Mouse (Mus musculus) MEL (cell line): ENCODE measurements around the gene Tmem212.

ENCODE experiments used
- BHLHE40 ChIP-seq: IDR thresholded peaks from 2 replicates; pipeline ENCODE4 v1.6.1; 2012; ENCODE audit warnings: low read depth, mild to moderate bottlenecking, inconsistent platforms, low read length, improper control_type of control experiment, borderline replicate concordance
- CHD2 ChIP-seq: IDR thresholded peaks from 2 replicates; pipeline ENCODE4 v1.6.1; 2011; ENCODE audit warnings: low read length, improper control_type of control experiment
- CTCF ChIP-seq, 3 experiments: IDR thresholded peaks in 2 of 3; conservative IDR thresholded peaks in 1 of 3; 2 replicates each; pipeline ENCODE4 v1.5.1; 2011 to 2012; ENCODE audit warnings: low read length in 3 of 3, low read depth in 2 of 3, mild to moderate bottlenecking in 2 of 3, improper control_type of control experiment in 1 of 3, inconsistent platforms in 1 of 3, mixed read lengths in 1 of 3, moderate library complexity in 1 of 3; ENCODE audit not compliant: control insufficient read depth in 1 of 3, insufficient read depth in 1 of 3, poor library complexity in 1 of 3, severe bottlenecking in 1 of 3
- E2F4 ChIP-seq: IDR thresholded peaks from 2 replicates; pipeline ENCODE4 v1.6.1; 2011; ENCODE audit warnings: low read depth, low read length, improper control_type of control experiment, borderline replicate concordance
- EP300 ChIP-seq, 2 experiments: IDR thresholded peaks; 2 replicates each; pipeline ENCODE4 v1.6.1; 2011; ENCODE audit warnings: improper control_type of control experiment in 2 of 2, low read length in 2 of 2, low read depth in 1 of 2, mild to moderate bottlenecking in 1 of 2
- ETS1 ChIP-seq: IDR thresholded peaks from 2 replicates; pipeline ENCODE4 v1.6.1; 2012; ENCODE audit warnings: low read depth, mild to moderate bottlenecking, inconsistent platforms, low read length, improper control_type of control experiment, moderate library complexity
- HCFC1 ChIP-seq: IDR thresholded peaks from 2 replicates; pipeline ENCODE4 v1.6.1; 2012; ENCODE audit warnings: low read depth, mild to moderate bottlenecking, inconsistent platforms, low read length, improper control_type of control experiment, moderate library complexity
- KAT2A ChIP-seq: conservative IDR thresholded peaks from 2 replicates; pipeline ENCODE4 v1.6.1; 2012; ENCODE audit warnings: low read depth, low read length, improper control_type of control experiment, inconsistent platforms
- MYC ChIP-seq: IDR thresholded peaks from 2 replicates; pipeline ENCODE4 v1.6.1; 2011; ENCODE audit warnings: low read depth, mild to moderate bottlenecking, low read length, improper control_type of control experiment, moderate library complexity
- POLR2A ChIP-seq, 2 experiments: IDR thresholded peaks; 2 replicates each; pipeline ENCODE4 v1.6.1; 2011 to 2012; ENCODE audit warnings: low read length in 2 of 2, mild to moderate bottlenecking in 2 of 2, control low read depth in 1 of 2, improper control_type of control experiment in 1 of 2, low read depth in 1 of 2, moderate library complexity in 1 of 2; ENCODE audit not compliant: control insufficient read depth in 1 of 2, insufficient read depth in 1 of 2, poor library complexity in 1 of 2
- RCOR1 ChIP-seq: IDR thresholded peaks from 2 replicates; pipeline ENCODE4 v1.6.1; 2012; ENCODE audit warnings: low read depth, mild to moderate bottlenecking, inconsistent platforms, low read length, improper control_type of control experiment
- TAL1 ChIP-seq: IDR thresholded peaks from 2 replicates; pipeline ENCODE4 v1.6.1; 2012; ENCODE audit warnings: mild to moderate bottlenecking, inconsistent platforms, low read length, moderate library complexity, mixed read lengths
- ZKSCAN1 ChIP-seq: IDR thresholded peaks from 2 replicates; pipeline ENCODE4 v1.6.1; 2012; ENCODE audit warnings: low read depth, mild to moderate bottlenecking, inconsistent platforms, low read length, improper control_type of control experiment, moderate library complexity

DNA sequence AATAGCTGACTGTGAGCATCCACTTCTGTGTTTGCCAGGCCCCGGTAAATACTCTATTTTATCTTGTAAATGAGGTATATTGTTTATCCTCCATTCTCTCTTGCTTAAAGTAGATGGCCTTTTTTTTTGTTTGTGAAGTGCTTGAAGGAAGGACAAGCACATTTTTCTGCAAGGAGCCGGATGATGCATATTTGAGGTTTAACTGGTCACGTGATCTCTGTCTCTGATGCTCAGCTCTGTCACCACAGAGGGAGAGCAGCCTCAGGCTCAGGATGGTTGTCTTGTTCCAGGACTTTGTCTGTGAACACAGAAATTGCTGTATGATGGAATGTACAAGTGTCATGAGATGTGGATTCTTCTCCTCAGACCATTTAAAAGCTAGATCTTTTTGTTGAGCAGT lies 28.4 kb downstream of the Tmem212 start:
- TF ChIP-seq BHLHE40 = no peak
- no peak for TF ChIP-seq CTCF (IDR thresholded peaks at IDR 0.05 in 2 of 3, conservative IDR thresholded peaks at IDR 0.05 in 1 of 3; ENCODE audit: control insufficient read depth in 1 of 3, insufficient read depth in 1 of 3, low read depth in 2 of 3, low read length in 3 of 3, poor library complexity in 1 of 3, severe bottlenecking in 1 of 3)
- no peak for TF ChIP-seq E2F4
- no peak for TF ChIP-seq POLR2A (IDR thresholded peaks at IDR 0.05; ENCODE audit: control insufficient read depth in 1 of 2, insufficient read depth in 1 of 2, low read depth in 1 of 2, low read length in 2 of 2, poor library complexity in 1 of 2)
- no peak for TF ChIP-seq RCOR1
- no peak for TF ChIP-seq ZKSCAN1
- no peak for TF ChIP-seq EP300 (IDR thresholded peaks at IDR 0.05; ENCODE audit: low read depth in 1 of 2, low read length in 2 of 2)
- no peak for TF ChIP-seq MYC
- TF ChIP-seq TAL1 = no peak
- TF ChIP-seq KAT2A = no peak
- no peak for TF ChIP-seq CHD2
- TF ChIP-seq ETS1 = no peak
- TF ChIP-seq HCFC1 = no peak
